15 mouse cellular contexts compared by ENCODE assay signal in genomic region chr16:24506740-24507139, GRCm38 (mm10).
DNase-seq lines count a peak whose midpoint lies in the region.
"Had no signal": no experiment of that assay in that cellular context is flagged by ENCODE, and none has a peak within 500 bp of the region (broad histone marks: within the 10 kb centered on the region; RNA-seq: fewer than 3 reads in every experiment).

No protein-coding gene starts in this region.

- intact Hi-C loops in left cerebral cortex, postnatal 4 days (cut with DNase I) = no loop called here

- peak; percentile 69 for DNase-seq in adrenal gland, adult 8-10 months
- DNase-seq in adrenal gland, postnatal 25 days = no peak
- DNase-seq in CD4-positive helper T cell, adult 2 months (ENCODE audit: low read depth, low spot score) = peak; percentile 59
- DNase-seq in adipocyte (ENCODE audit: low spot score) = peak; percentile 37
- DNase-seq in naive thymus-derived CD4-positive, alpha-beta T cell, adult 2 months (ENCODE audit: low read depth) = peak; percentile 45
- DNase-seq in urinary bladder, postnatal 10 days (ENCODE audit: low spot score) = no peak
- no peak for DNase-seq in right cerebral cortex, postnatal 36 days (ENCODE audit: low spot score in 2 of 2)
- DNase-seq in left cerebral cortex, postnatal 4 days = no peak
- DNase-seq: cerebellum, postnatal 14 days; embryo, embryonic 11 days; heart, postnatal 14 days; kidney, postnatal 36 days; lung, adult 18-20 months; lung, postnatal 14 days; right cerebral cortex, postnatal 4 days had no signal

Comparison
In these comparisons a context has a peak if more than half of its experiments do, and no peak if none do; other contexts are left out.
1. DNase-seq: peak in adrenal gland, adult 8-10 months (single experiment), CD4-positive helper T cell, adult 2 months (single experiment), adipocyte (single experiment) and naive thymus-derived CD4-positive, alpha-beta T cell, adult 2 months (single experiment); none in adrenal gland, postnatal 25 days (single experiment), urinary bladder, postnatal 10 days (single experiment), right cerebral cortex, postnatal 36 days (0 of 2) and left cerebral cortex, postnatal 4 days (single experiment).